Mouse (Mus musculus) heart, adult 2 months (tissue): ENCODE data around the gene Itgam. TPM values are rescaled to one million over a fixed set of nuclear protein-coding genes. Genes with fewer than 3 reads are reported as not detected.

ENCODE experiments used
- DNase-seq, 2 experiments: peaks; one replicate each; pipeline ENCODE4 v3.0.0; 2021
- H3K27ac ChIP-seq: fragments of 200-600 bp; 2 replicates; pipeline ENCODE4 v1.8.1; 2022
- H3K27me3 ChIP-seq: fragments of 200-500 bp; 2 replicates; pipeline ENCODE4 v1.6.1; 2012; ENCODE audit warnings: mild to moderate bottlenecking, low read length, inconsistent platforms, mixed read lengths; ENCODE audit not compliant: control insufficient read depth, insufficient read depth
- H3K36me3 ChIP-seq: fragments of 200-500 bp; 2 replicates; pipeline ENCODE4 v1.6.1; 2012; ENCODE audit warnings: low read length, inconsistent platforms; ENCODE audit not compliant: control insufficient read depth, insufficient read depth
- H3K4me1 ChIP-seq: fragments of 200-500 bp; 2 replicates; pipeline ENCODE4 v1.6.1; 2011; ENCODE audit warnings: low read length; ENCODE audit not compliant: control insufficient read depth, insufficient read depth
- H3K4me3 ChIP-seq: fragments of 200-600 bp; 2 replicates; pipeline ENCODE4 v1.8.1; 2022
- H3K79me2 ChIP-seq: fragments of 200-500 bp; replicated peaks from 2 replicates; pipeline ENCODE4 v1.6.1; 2012; ENCODE audit warnings: mild to moderate bottlenecking, inconsistent platforms, low read length, moderate library complexity, mixed read lengths; ENCODE audit not compliant: control insufficient read depth, insufficient read depth
- H3K9ac ChIP-seq: fragments of 200-500 bp; 2 replicates; pipeline ENCODE4 v1.6.1; 2012; ENCODE audit warnings: low read depth, mild to moderate bottlenecking, control low read depth, inconsistent platforms, low read length, mixed read lengths
- CTCF ChIP-seq: fragments of 200-600 bp; IDR thresholded peaks from 2 replicates; pipeline ENCODE4 v1.8.1; 2022; ENCODE audit warnings: antibody characterized with exemption, mild to moderate bottlenecking, moderate library complexity
- EP300 ChIP-seq: fragments of 200-500 bp; IDR thresholded peaks from 2 replicates; pipeline ENCODE4 v1.6.1; 2011; ENCODE audit warnings: low read depth, low read length, control low read depth; ENCODE audit not compliant: insufficient read depth
- POLR2A ChIP-seq: fragments of 200-500 bp; IDR thresholded peaks from 2 replicates; pipeline ENCODE4 v1.6.1; 2011; ENCODE audit warnings: mild to moderate bottlenecking, low read depth, low read length, control low read depth; ENCODE audit not compliant: insufficient read depth
- WGBS: fragments of 180-500 bp; shearing (Covaris S2); methylation state at CpG from one replicate; pipeline ENCODE4 v1.1.7; 2018; 5-methylcytosine and 5-hydroxymethylcytosine counted together
- intact Hi-C: fragments of 180-260 bp; cut with DNase I; formaldehyde crosslinking; loops from one replicate; pipeline ENCODE4 v1.15.1; 2025
- polyA plus RNA-seq: library from polyadenylated mRNA; depleted of rRNA; stranded (reverse); fragments of >200 nt; gene quantifications from 2 replicates; pipeline ENCODE4 v1.2.3, GENCODE M21; 2012
- total RNA-seq, 2 experiments: library from RNA; stranded (reverse); gene quantifications; 2 replicates each; pipeline ENCODE4 v1.2.3; 2021

The Itgam gene
- total and polyA plus RNA-seq, 3 experiments = 6.7 to 7.6 (median 7.0) TPM

DNA sequence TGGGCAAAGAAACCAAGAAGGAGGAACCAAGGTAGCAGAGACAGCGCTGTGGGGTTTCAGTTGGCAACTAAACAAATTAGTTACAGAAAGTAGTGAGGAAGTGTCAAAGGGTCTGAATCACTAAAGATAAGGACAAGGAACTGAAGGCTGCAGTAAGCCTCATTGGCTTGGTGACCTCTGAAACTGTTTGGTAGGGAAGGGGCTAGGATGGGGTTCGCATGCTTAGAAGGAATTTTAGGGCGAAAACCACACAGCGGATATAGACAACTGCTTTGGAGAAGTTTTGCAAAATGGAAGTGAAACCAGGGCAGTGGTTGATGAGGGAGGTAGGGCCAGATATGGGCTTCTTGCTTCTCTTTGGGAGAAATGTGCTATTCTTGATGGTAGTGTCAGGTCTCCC, 13.6 kb upstream of the Itgam start:
- Histone ChIP-seq H3K36me3 (no peaks in the 10 kb centered on the region; the same call in 1 of the 2 replicates), H3K4me3 (no peak overlapping the region), H3K27ac (no peak overlapping the region), H3K4me1 (no peaks in the 10 kb centered on the region), H3K9ac (no peak overlapping the region), H3K79me2 (no peaks in the 10 kb centered on the region), H3K27me3 (no peaks in the 10 kb centered on the region)
- intact Hi-C loops = no loop called here
- peak in 1 of 2 experiments; percentile 28 for DNase-seq
- no peak for TF ChIP-seq CTCF
- 83% methylated on average over 4 of the region's 4 CpGs for WGBS

DNA sequence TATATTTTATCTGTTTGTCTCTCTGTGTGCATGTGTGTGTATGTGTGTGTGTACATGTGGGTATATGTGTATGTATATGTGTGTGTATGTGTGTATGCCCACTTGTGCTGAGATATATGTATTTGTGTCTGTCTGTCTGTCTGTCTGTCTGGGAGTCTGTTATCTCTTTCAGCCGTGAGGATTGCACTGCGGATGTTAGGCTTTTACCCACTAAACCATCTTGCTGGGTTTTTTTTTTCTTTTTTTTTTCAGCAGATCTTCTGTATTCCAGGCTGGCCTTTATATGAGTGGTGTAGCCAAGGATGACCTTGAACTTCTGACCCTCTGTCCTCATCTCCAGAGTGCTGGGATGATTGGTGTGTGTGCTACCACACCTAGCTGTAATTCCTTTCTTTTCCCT, 13.2 kb upstream of the Itgam start:
- TF ChIP-seq EP300 (no peak), CTCF (no peak), POLR2A (no peak)
- no peaks in the 10 kb centered on the region for H3K79me2 ChIP-seq
- no peaks in the 10 kb centered on the region; the same call in 1 of the 2 replicates for H3K36me3 ChIP-seq
- intact Hi-C loops = no loop called here
- no peak overlapping the region for H3K4me3 ChIP-seq
- no peak for DNase-seq
- no peaks in the 10 kb centered on the region for H3K27me3 ChIP-seq
- no peak overlapping the region for H3K9ac ChIP-seq
- no peaks in the 10 kb centered on the region for H3K4me1 ChIP-seq
- WGBS = 70% methylated on average over 2 of the region's 2 CpGs
- H3K27ac ChIP-seq = no peak overlapping the region

- 43% methylated on average over 4 of the region's 4 CpGs for WGBS
- TF ChIP-seq CTCF = no peak
- TF ChIP-seq EP300 = no peak
- no peak for TF ChIP-seq POLR2A
- no peak overlapping the region for H3K9ac ChIP-seq
- no peak overlapping the region for H3K27ac ChIP-seq
- no peaks in the 10 kb centered on the region for H3K4me1 ChIP-seq
- H3K27me3 ChIP-seq = no peaks in the 10 kb centered on the region
- H3K4me3 ChIP-seq = no peak overlapping the region
- H3K36me3 ChIP-seq = no peaks in the 10 kb centered on the region
- no peaks in the 10 kb centered on the region for H3K79me2 ChIP-seq
- intact Hi-C loops = no loop called here
- DNase-seq = peak in 1 of 2 experiments; percentile 44
Measured at GRCm38 (mm10) chr7:128050739-128051138, 11.7 kb upstream of the Itgam start.

DNA sequence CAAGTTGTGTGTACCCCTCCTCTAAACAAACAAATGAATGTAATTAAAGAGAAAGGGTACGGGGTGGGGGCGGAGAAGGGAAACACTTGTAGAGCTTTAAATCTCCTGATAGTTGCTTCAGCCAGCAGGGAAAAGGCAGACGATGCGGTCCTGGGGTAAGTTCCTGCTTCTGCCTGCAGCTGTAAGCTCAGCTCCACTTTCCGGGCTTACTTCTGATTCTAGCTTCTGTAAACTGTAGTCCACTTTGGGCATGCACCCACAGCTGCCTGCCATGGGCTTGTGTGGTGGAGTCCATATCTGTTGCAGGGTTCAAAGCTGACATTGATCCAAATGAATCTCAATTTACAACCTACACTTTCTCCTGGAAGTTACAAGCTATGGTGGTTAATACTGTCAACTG, 9.4 kb upstream of the Itgam start:
- TF ChIP-seq CTCF = no peak
- TF ChIP-seq POLR2A = no peak
- TF ChIP-seq EP300 = no peak
- intact Hi-C loops = no loop called here
- Histone ChIP-seq H3K4me1 (peaks cover 1% of the 10 kb centered on the region), H3K27ac (no peak overlapping the region), H3K9ac (no peak overlapping the region), H3K79me2 (no peaks in the 10 kb centered on the region), H3K36me3 (no peaks in the 10 kb centered on the region), H3K27me3 (no peaks in the 10 kb centered on the region), H3K4me3 (no peak overlapping the region)
- no peak for DNase-seq
- WGBS = 74% methylated on average over 5 of the region's 5 CpGs

GRCm38 (mm10) chr7:128056917-128057444, 5.5 kb upstream of the Itgam start:
- Histone ChIP-seq H3K27ac (no peak overlapping the region), H3K79me2 (no peaks in the 10 kb centered on the region), H3K27me3 (no peaks in the 10 kb centered on the region), H3K4me3 (no peak overlapping the region), H3K36me3 (no peaks in the 10 kb centered on the region), H3K4me1 (peaks cover 1% of the 10 kb centered on the region), H3K9ac (no peak overlapping the region)
- WGBS = 66% methylated on average over 3 of the region's 3 CpGs
- no peak for DNase-seq
- intact Hi-C loops = no loop called here
- no peak for TF ChIP-seq POLR2A
- TF ChIP-seq CTCF = no peak

- no peaks in the 10 kb centered on the region for H3K27me3 ChIP-seq
- intact Hi-C loops = no loop called here
- no peak overlapping the region for H3K9ac ChIP-seq
- no peak overlapping the region for H3K4me3 ChIP-seq
- DNase-seq = no peak
- H3K4me1 ChIP-seq = peaks cover 1% of the 10 kb centered on the region
- H3K36me3 ChIP-seq = no peaks in the 10 kb centered on the region
- TF ChIP-seq CTCF (no peak), POLR2A (no peak), EP300 (no peak)
- H3K27ac ChIP-seq = no peak overlapping the region
- 77% methylated on average over 8 of the region's 8 CpGs for WGBS
- no peaks in the 10 kb centered on the region for H3K79me2 ChIP-seq
Measured at GRCm38 (mm10) chr7:128057860-128058259, 4.6 kb upstream of the Itgam start.
